Mouse (Mus musculus) E14TG2a.4 (cell line): ENCODE measurements around the gene Tbc1d12.
"Not testable (repeated sequence)": the region's sequence is repeated elsewhere in the genome, so short reads cannot be mapped to it uniquely, and the experiment has no call there.

Source experiments
- H3K27me3 ChIP-seq: 2 replicates; pipeline ENCODE4 v1.6.1; 2014; ENCODE audit warnings: low read length, control low read depth; ENCODE audit not compliant: insufficient read depth
- H3K36me3 ChIP-seq: 2 replicates; pipeline ENCODE4 v1.6.1; 2014; ENCODE audit warnings: low read length, control low read depth; ENCODE audit not compliant: insufficient read depth
- H3K4me1 ChIP-seq: replicated peaks from 2 replicates; pipeline ENCODE4 v1.6.1; 2014; ENCODE audit warnings: low read depth, low read length, control low read depth
- H3K4me3 ChIP-seq: replicated peaks from 2 replicates; pipeline ENCODE4 v1.5.1; 2014; ENCODE audit warnings: mild to moderate bottlenecking, low read length
- H3K9me3 ChIP-seq: 2 replicates; pipeline ENCODE4 v1.6.1; 2014; ENCODE audit warnings: low read length, control low read depth
- CTCF ChIP-seq: conservative IDR thresholded peaks from 2 replicates; pipeline ENCODE4 v1.5.1; 2014; ENCODE audit warnings: low read length
- NANOG ChIP-seq: IDR thresholded peaks from 2 replicates; pipeline ENCODE4 v1.6.1; 2014; ENCODE audit warnings: borderline replicate concordance, low read length, mixed read lengths
- POU5F1 ChIP-seq: IDR thresholded peaks from 2 replicates; pipeline ENCODE4 v1.6.1; 2014; ENCODE audit warnings: low read length, borderline replicate concordance

Gene Tbc1d12

GRCm38 (mm10) chr19:38819427-38819802 is 17.0 kb upstream of the Tbc1d12 start:
- Histone ChIP-seq H3K4me3 (peak overlapping the region; percentile 95), H3K4me1 (peaks cover 25% of the 10 kb centered on the region), H3K27me3 (no peaks in the 10 kb centered on the region), H3K36me3 (peaks cover 35% of the 10 kb centered on the region), H3K9me3 (no peaks in the 10 kb centered on the region)
- no peak for TF ChIP-seq NANOG
- no peak for TF ChIP-seq CTCF
- no peak for TF ChIP-seq POU5F1

GRCm38 (mm10) chr19:38820186-38820804 is 16.1 kb upstream of the Tbc1d12 start:
- Histone ChIP-seq H3K36me3 (peaks cover 26% of the 10 kb centered on the region), H3K9me3 (no peaks in the 10 kb centered on the region), H3K27me3 (no peaks in the 10 kb centered on the region), H3K4me1 (peaks cover 22% of the 10 kb centered on the region), H3K4me3 (no peak overlapping the region)
- TF ChIP-seq CTCF, result no peak
- no peak for TF ChIP-seq NANOG
- no peak for TF ChIP-seq POU5F1

- Histone ChIP-seq H3K4me1 (peaks cover 9% of the 10 kb centered on the region), H3K4me3 (no peak overlapping the region), H3K27me3 (peaks cover 13% of the 10 kb centered on the region), H3K36me3 (no peaks in the 10 kb centered on the region), H3K9me3 (no peaks in the 10 kb centered on the region)
- TF ChIP-seq NANOG, result no peak
- TF ChIP-seq POU5F1, result no peak
- TF ChIP-seq CTCF, result no peak
Observed at GRCm38 (mm10) chr19:38833224-38833623, 3.2 kb upstream of the Tbc1d12 start.

GRCm38 (mm10) chr19:38836084-38836437 is 318 bp upstream of the Tbc1d12 start:
- H3K9me3 ChIP-seq, result no peaks in the 10 kb centered on the region
- peaks cover 21% of the 10 kb centered on the region for H3K27me3 ChIP-seq
- H3K4me1 ChIP-seq, result peaks cover 10% of the 10 kb centered on the region
- no peaks in the 10 kb centered on the region for H3K36me3 ChIP-seq
- TF ChIP-seq CTCF, result no peak
- TF ChIP-seq NANOG, result no peak
- no peak for TF ChIP-seq POU5F1
- peak overlapping the region; percentile 89 for H3K4me3 ChIP-seq

GRCm38 (mm10) chr19:38837171-38837641 is 827 bp downstream of the Tbc1d12 start:
- no peak for TF ChIP-seq NANOG
- no peak for TF ChIP-seq CTCF
- no peak for TF ChIP-seq POU5F1

GRCm38 (mm10) chr19:38844817-38845216 is 8.4 kb downstream of the Tbc1d12 start:
- H3K4me3 ChIP-seq, result no peak overlapping the region
- H3K36me3 ChIP-seq, result no peaks in the 10 kb centered on the region
- H3K27me3 ChIP-seq, result no peaks in the 10 kb centered on the region
- 0 out of 2 replicates have a peak, but pooled peaks cover 4% of the 10 kb centered on the region for H3K4me1 ChIP-seq
- TF ChIP-seq CTCF (no peak), POU5F1 (no peak)
- H3K9me3 ChIP-seq, result no peaks in the 10 kb centered on the region

More at GRCm38 (mm10) chr19:38837171-38837641, 827 bp downstream of the Tbc1d12 start:
- Histone ChIP-seq H3K9me3 (no peaks in the 10 kb centered on the region), H3K27me3 (peaks cover 21% of the 10 kb centered on the region), H3K4me3 (peak overlapping the region; percentile 89), H3K4me1 (peaks cover 14% of the 10 kb centered on the region), H3K36me3 (no peaks in the 10 kb centered on the region)

- H3K36me3 ChIP-seq, result no peaks in the 10 kb centered on the region
- no peaks in the 10 kb centered on the region for H3K9me3 ChIP-seq
- 0 out of 2 replicates have a peak, but pooled peaks cover 4% of the 10 kb centered on the region for H3K4me1 ChIP-seq
- TF ChIP-seq NANOG (no peak), POU5F1 (no peak), CTCF (no peak)
- no peaks in the 10 kb centered on the region for H3K27me3 ChIP-seq
- no peak overlapping the region for H3K4me3 ChIP-seq
Observed at GRCm38 (mm10) chr19:38846373-38846772, 10.0 kb downstream of the Tbc1d12 start.

- no peak for TF ChIP-seq POU5F1
- no peak; the same call in 1 of the 2 replicates for TF ChIP-seq CTCF
- TF ChIP-seq NANOG, result no peak
- Histone ChIP-seq H3K4me1 (no peaks in the 10 kb centered on the region), H3K36me3 (no peaks in the 10 kb centered on the region), H3K27me3 (no peaks in the 10 kb centered on the region), H3K9me3 (no peaks in the 10 kb centered on the region), H3K4me3 (no peak overlapping the region)
Observed at GRCm38 (mm10) chr19:38858224-38858623, 21.8 kb downstream of the Tbc1d12 start.

- Histone ChIP-seq H3K4me1 (peaks cover 8% of the 10 kb centered on the region), H3K4me3 (no peak overlapping the region), H3K36me3 (no peaks in the 10 kb centered on the region), H3K27me3 (no peaks in the 10 kb centered on the region), H3K9me3 (no peaks in the 10 kb centered on the region)
- TF ChIP-seq NANOG (no peak), POU5F1 (no peak), CTCF (no peak)
Observed at GRCm38 (mm10) chr19:38862523-38862922, 26.1 kb downstream of the Tbc1d12 start.

GRCm38 (mm10) chr19:38874825-38875224 is 38.4 kb downstream of the Tbc1d12 start:
- H3K4me1 ChIP-seq, H3K4me3 ChIP-seq, H3K36me3 ChIP-seq, H3K9me3 ChIP-seq, H3K27me3 ChIP-seq: not testable (repeated sequence)
